Mouse (Mus musculus): ENCODE measurements around the gene Grin3b.

GRCm38 (mm10) chr10:80002829-80003228 lies 32.3 kb downstream of the Grin3b start:
- TF ChIP-seq CTCF (IDR thresholded peaks at IDR 0.05; ENCODE audit: borderline replicate concordance, extremely low read depth, insufficient read depth, insufficient read length) (no peak), POLR2A (IDR thresholded peaks at IDR 0.05; ENCODE audit: borderline replicate concordance, extremely low read depth, insufficient read depth, insufficient read length, poor library complexity, severe bottlenecking) (no peak)

All from brain, embryonic 14.5 days (tissue).